ENCODE assay signal across 17 mouse cellular contexts in the genomic region with DNA sequence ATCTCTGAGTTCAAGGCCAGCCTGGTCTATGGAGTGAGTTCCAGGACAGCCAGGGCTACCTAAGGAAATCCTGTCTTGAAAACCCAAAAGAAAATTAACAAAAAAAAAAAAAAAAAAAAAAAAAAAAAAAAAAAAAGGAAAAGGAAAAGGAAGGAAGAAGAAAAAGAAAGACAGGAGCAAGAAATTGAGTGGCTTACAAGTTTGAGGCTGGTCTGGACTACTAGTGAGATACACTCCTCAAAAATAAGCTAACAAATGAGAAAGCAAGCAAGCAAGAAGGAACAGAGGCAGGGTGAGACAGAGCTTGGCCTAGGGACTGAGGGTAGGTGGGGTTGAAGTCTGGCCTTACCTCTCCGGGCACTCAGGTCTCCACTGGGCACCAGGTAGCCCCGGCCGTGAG. TPM values are rescaled to one million over a fixed set of nuclear protein-coding genes. Genes with fewer than 3 reads are reported as not detected.
A peak's percentile ranks its signal among the peaks of the same experiment; 100 is the strongest.
DNase-seq lines count a peak whose midpoint lies in the region; ATAC-seq and TF ChIP-seq lines count a peak whose summit lies in the region.
"Had no signal": no experiment of that assay in that cellular context is flagged by ENCODE, and none has a peak within 500 bp of the region (broad histone marks: within the 10 kb centered on the region; RNA-seq: fewer than 3 reads in every experiment).

No protein-coding gene starts in this region.

- peaks cover 26% of the 10 kb centered on the region for H3K27me3 ChIP-seq in embryonic facial prominence, embryonic 13.5 days
- H3K27me3 ChIP-seq in embryonic facial prominence, embryonic 10.5 days (replicated peaks; ENCODE audit: low read depth, poor library complexity, severe bottlenecking), result peaks cover 48% of the 10 kb centered on the region
- peaks cover 22% of the 10 kb centered on the region for H3K27me3 ChIP-seq in heart, embryonic 15.5 days
- H3K27me3 ChIP-seq in lung, postnatal 0 days (replicated peaks; ENCODE audit: insufficient read depth, low read length), result no peaks in the 10 kb centered on the region
- no peaks in the 10 kb centered on the region for H3K27me3 ChIP-seq in stomach, embryonic 15.5 days (replicated peaks)

- WGBS in embryonic facial prominence, embryonic 13.5 days, result 45% methylated on average over 3 of the region's 3 CpGs
- 32% methylated on average over 3 of the region's 3 CpGs for WGBS in embryonic facial prominence, embryonic 10.5 days
- 51% methylated on average over 3 of the region's 3 CpGs for WGBS in heart, embryonic 15.5 days
- WGBS in lung, postnatal 0 days, result 48% methylated on average over 3 of the region's 3 CpGs
- WGBS in stomach, embryonic 15.5 days, result 69% methylated on average over 3 of the region's 3 CpGs

- H3K9ac ChIP-seq in embryonic facial prominence, embryonic 13.5 days, result no peak overlapping the region
- H3K9ac ChIP-seq in heart, embryonic 15.5 days, result no peak overlapping the region
- no peak overlapping the region for H3K9ac ChIP-seq in lung, postnatal 0 days (replicated peaks; ENCODE audit: low read depth)
- no peak overlapping the region for H3K9ac ChIP-seq in stomach, embryonic 15.5 days
- H3K9ac ChIP-seq: liver, embryonic 13.5 days had no signal

- no peak for TF ChIP-seq CTCF in lung, postnatal 0 days (IDR thresholded peaks at IDR 0.05)

- H3K4me3 ChIP-seq in embryonic facial prominence, embryonic 13.5 days, result no peak overlapping the region
- no peak overlapping the region for H3K4me3 ChIP-seq in embryonic facial prominence, embryonic 10.5 days
- no peak overlapping the region for H3K4me3 ChIP-seq in heart, embryonic 15.5 days
- H3K4me3 ChIP-seq in lung, postnatal 0 days (ENCODE audit: low read depth, low read length), result no peak overlapping the region
- no peak overlapping the region for H3K4me3 ChIP-seq in stomach, embryonic 15.5 days (replicated peaks)
- H3K4me3 ChIP-seq: liver, embryonic 13.5 days had no signal

- no peak for TF ChIP-seq EP300 in lung, postnatal 0 days (IDR thresholded peaks at IDR 0.05)

- H3K4me2 ChIP-seq in embryonic facial prominence, embryonic 13.5 days, result no peak overlapping the region
- H3K4me2 ChIP-seq in heart, embryonic 15.5 days, result peak overlapping the region; percentile 61
- H3K4me2 ChIP-seq in lung, postnatal 0 days (replicated peaks; ENCODE audit: low read depth, low read length), result peak overlapping the region; percentile 40; the same call in 1 of the 2 replicates
- H3K4me2 ChIP-seq in stomach, embryonic 15.5 days, result peak overlapping the region; percentile 51

- no peak for DNase-seq in embryonic facial prominence, embryonic 10.5 days (ENCODE audit: low spot score)
- DNase-seq in heart, postnatal 25 days (ENCODE audit: low spot score), result no peak
- no peak for DNase-seq in lung, postnatal 0 days (ENCODE audit: low spot score)
- no peak for DNase-seq in lung, postnatal 36 days
- DNase-seq in kidney, adult 8-10 months, result no peak
- DNase-seq: kidney, adult 9 months; liver, embryonic 13.5 days; spleen, adult 18-20 months; thymus, adult 18-20 months had no signal

- intact Hi-C loops in heart, postnatal 25 days (cut with DNase I), result no loop called here

- peaks cover 10% of the 10 kb centered on the region; the same call in 1 of the 2 replicates for H3K9me3 ChIP-seq in embryonic facial prominence, embryonic 13.5 days
- peaks cover 20% of the 10 kb centered on the region for H3K9me3 ChIP-seq in embryonic facial prominence, embryonic 10.5 days
- H3K9me3 ChIP-seq in heart, embryonic 15.5 days (replicated peaks), result peaks cover 6% of the 10 kb centered on the region; the same call in 1 of the 2 replicates
- H3K9me3 ChIP-seq in lung, postnatal 0 days (ENCODE audit: low read length), result no peaks in the 10 kb centered on the region
- no peaks in the 10 kb centered on the region for H3K9me3 ChIP-seq in stomach, embryonic 15.5 days

- peaks cover 25% of the 10 kb centered on the region for H3K36me3 ChIP-seq in embryonic facial prominence, embryonic 13.5 days
- H3K36me3 ChIP-seq in embryonic facial prominence, embryonic 10.5 days (replicated peaks), result no peaks in the 10 kb centered on the region; the same call in 1 of the 2 replicates
- H3K36me3 ChIP-seq in heart, embryonic 15.5 days, result peaks cover 25% of the 10 kb centered on the region
- H3K36me3 ChIP-seq in lung, postnatal 0 days (ENCODE audit: insufficient read depth, low read length), result 0 out of 2 replicates have a peak, but pooled peaks cover 5% of the 10 kb centered on the region
- peaks cover 34% of the 10 kb centered on the region for H3K36me3 ChIP-seq in stomach, embryonic 15.5 days

- peaks cover 12% of the 10 kb centered on the region; the same call in 1 of the 2 replicates for H3K4me1 ChIP-seq in embryonic facial prominence, embryonic 13.5 days
- H3K4me1 ChIP-seq in embryonic facial prominence, embryonic 10.5 days, result peaks cover 26% of the 10 kb centered on the region
- peaks cover 21% of the 10 kb centered on the region for H3K4me1 ChIP-seq in heart, embryonic 15.5 days (replicated peaks)
- peaks cover 3% of the 10 kb centered on the region; the same call in 1 of the 2 replicates for H3K4me1 ChIP-seq in lung, postnatal 0 days (ENCODE audit: insufficient read depth, low read depth, low read length)
- H3K4me1 ChIP-seq in stomach, embryonic 15.5 days, result peaks cover 20% of the 10 kb centered on the region

- H3K27ac ChIP-seq in embryonic facial prominence, embryonic 13.5 days, result peak overlapping the region; percentile 51; the same call in 1 of the 2 replicates
- no peak overlapping the region for H3K27ac ChIP-seq in embryonic facial prominence, embryonic 10.5 days (replicated peaks)
- H3K27ac ChIP-seq in heart, embryonic 15.5 days, result peak overlapping the region; percentile 38; the same call in 1 of the 2 replicates
- H3K27ac ChIP-seq in lung, postnatal 0 days (ENCODE audit: low read length), result peak overlapping the region; percentile 66
- peak overlapping the region; percentile 45; the same call in 1 of the 2 replicates for H3K27ac ChIP-seq in stomach, embryonic 15.5 days
- H3K27ac ChIP-seq: liver, embryonic 13.5 days had no signal

- no peak for ATAC-seq in embryonic facial prominence, embryonic 13.5 days (ENCODE audit: insufficient number of reproducible peaks, insufficient read depth, low FRiP score, low TSS enrichment, low read depth)
- no peak for ATAC-seq in heart, embryonic 15.5 days (replicated peaks; ENCODE audit: insufficient number of reproducible peaks, insufficient read depth, low FRiP score, low read depth)
- 0 out of 2 replicates have a peak, but pooled peaks have one; percentile 1 for ATAC-seq in lung, postnatal 0 days
- no peak for ATAC-seq in stomach, embryonic 15.5 days (ENCODE audit: insufficient read depth, low FRiP score, low read depth)

RNA-seq across cellular contexts. Expression of gene Ltbp4, which starts 27.7 kb away (rescaled TPM):
- polyA plus RNA-seq in embryonic facial prominence, embryonic 13.5 days (2015; fragmentation: Nextera tagmentation; extraction: Ambion mirVana), result 32.0 and 40.3 TPM in 2 replicates
- polyA plus RNA-seq in embryonic facial prominence, embryonic 10.5 days (2016; fragmentation: Nextera tagmentation; extraction: Ambion mirVana), result 7.1 and 8.8 TPM in 2 replicates
- 61.7 and 99.9 TPM in 2 replicates for polyA plus RNA-seq in heart, embryonic 15.5 days (2015; fragmentation: Nextera tagmentation; extraction: Ambion mirVana)
- 100 to 1,000 TPM; 210 to 247 TPM for total RNA-seq in heart, postnatal 25 days (2021)
- polyA plus RNA-seq in lung, postnatal 0 days (2015; fragmentation: Nextera tagmentation; extraction: Ambion mirVana), result 99.9 and 103 TPM in 2 replicates
- polyA plus RNA-seq in stomach, embryonic 15.5 days (2015; fragmentation: Nextera tagmentation; extraction: Ambion mirVana), result 154 and 161 TPM in 2 replicates
- total RNA-seq: megakaryocyte, adult 5-6 weeks had no signal

RNA-seq across cellular contexts. Expression of gene Shkbp1, which starts 46.0 kb away (rescaled TPM):
- polyA plus RNA-seq in embryonic facial prominence, embryonic 13.5 days (2015; fragmentation: Nextera tagmentation; extraction: Ambion mirVana), result 61.5 and 70.6 TPM in 2 replicates
- polyA plus RNA-seq in embryonic facial prominence, embryonic 10.5 days (2016; fragmentation: Nextera tagmentation; extraction: Ambion mirVana), result 73.2 and 80.3 TPM in 2 replicates
- 19.8 and 29.4 TPM in 2 replicates for polyA plus RNA-seq in heart, embryonic 15.5 days (2015; fragmentation: Nextera tagmentation; extraction: Ambion mirVana)
- total RNA-seq in heart, postnatal 25 days (2021), result 1 to 10 TPM; 6.4 to 8.2 TPM
- 31.1 and 31.2 TPM in 2 replicates for polyA plus RNA-seq in lung, postnatal 0 days (2015; fragmentation: Nextera tagmentation; extraction: Ambion mirVana)
- 38.8 and 43.7 TPM in 2 replicates for polyA plus RNA-seq in stomach, embryonic 15.5 days (2015; fragmentation: Nextera tagmentation; extraction: Ambion mirVana)

RNA-seq across cellular contexts. Expression of gene Gm20479, which starts 47.4 kb away (rescaled TPM):
- not detected in 2 replicates for polyA plus RNA-seq in embryonic facial prominence, embryonic 13.5 days (2015; fragmentation: Nextera tagmentation; extraction: Ambion mirVana)
- not detected in 2 replicates for polyA plus RNA-seq in embryonic facial prominence, embryonic 10.5 days (2016; fragmentation: Nextera tagmentation; extraction: Ambion mirVana)
- polyA plus RNA-seq in heart, embryonic 15.5 days (2015; fragmentation: Nextera tagmentation; extraction: Ambion mirVana), result 0.34 TPM in 1 of 2 replicates, not detected in the other
- not detected for total RNA-seq in heart, postnatal 25 days (2021)
- not detected in 2 replicates for polyA plus RNA-seq in lung, postnatal 0 days (2015; fragmentation: Nextera tagmentation; extraction: Ambion mirVana)
- polyA plus RNA-seq in stomach, embryonic 15.5 days (2015; fragmentation: Nextera tagmentation; extraction: Ambion mirVana), result 0.62 and 1.7 TPM in 2 replicates
- total RNA-seq: heart, adult 18-20 months; layer of hippocampus, postnatal 10 days; left cerebral cortex, postnatal 25 days; megakaryocyte, adult 5-6 weeks had no signal
- polyA plus RNA-seq: embryonic facial prominence, embryonic 11.5 days had no signal

RNA-seq across cellular contexts. Expression of gene Numbl, which starts 51.6 kb away (rescaled TPM):
- polyA plus RNA-seq in embryonic facial prominence, embryonic 13.5 days (2015; fragmentation: Nextera tagmentation; extraction: Ambion mirVana), result 33.8 and 35.7 TPM in 2 replicates
- polyA plus RNA-seq in embryonic facial prominence, embryonic 10.5 days (2016; fragmentation: Nextera tagmentation; extraction: Ambion mirVana), result 14.8 and 15.0 TPM in 2 replicates
- 9.2 and 13.8 TPM in 2 replicates for polyA plus RNA-seq in heart, embryonic 15.5 days (2015; fragmentation: Nextera tagmentation; extraction: Ambion mirVana)
- 1 to 10 TPM; 4.5 to 5.3 TPM for total RNA-seq in heart, postnatal 25 days (2021)
- 11.6 and 11.7 TPM in 2 replicates for polyA plus RNA-seq in lung, postnatal 0 days (2015; fragmentation: Nextera tagmentation; extraction: Ambion mirVana)
- polyA plus RNA-seq in stomach, embryonic 15.5 days (2015; fragmentation: Nextera tagmentation; extraction: Ambion mirVana), result 22.7 and 23.4 TPM in 2 replicates
